Mouse (Mus musculus) heart, embryonic 12.5 days (tissue): ENCODE results near the gene Elmo1. TPM values are rescaled to one million over a fixed set of nuclear protein-coding genes. Genes with fewer than 3 reads are reported as not detected.

Source experiments
- ATAC-seq: fragments of 200-750 bp; cut with Nextera tagmentation; 2 replicates; pipeline ENCODE4 v1.8.0; 2017; ENCODE audit warnings: moderate TSS enrichment, moderate library complexity; ENCODE audit not compliant: insufficient number of reproducible peaks, low FRiP score
- H3K27ac ChIP-seq: fragments of 300-500 bp; sonication (generic); 2 replicates; pipeline ENCODE4 v1.5.1; 2016; ENCODE audit warnings: mild to moderate bottlenecking, moderate library complexity; ENCODE audit not compliant: poor library complexity, severe bottlenecking
- H3K27me3 ChIP-seq: fragments of 300-500 bp; sonication (generic); replicated peaks from 2 replicates; pipeline ENCODE4 v1.6.1; 2016; ENCODE audit warnings: mild to moderate bottlenecking, moderate library complexity
- H3K36me3 ChIP-seq: fragments of 300-500 bp; sonication (generic); 2 replicates; pipeline ENCODE4 v1.6.1; 2016; ENCODE audit warnings: mild to moderate bottlenecking, moderate library complexity
- H3K4me1 ChIP-seq: fragments of 300-500 bp; sonication (generic); replicated peaks from 2 replicates; pipeline ENCODE4 v1.6.1; 2016; ENCODE audit warnings: mild to moderate bottlenecking
- H3K4me2 ChIP-seq: fragments of 300-500 bp; sonication (generic); 2 replicates; pipeline ENCODE4 v1.6.1; 2016; ENCODE audit warnings: mild to moderate bottlenecking, moderate library complexity
- H3K4me3 ChIP-seq: fragments of 300-500 bp; sonication (generic); 2 replicates; pipeline ENCODE4 v1.5.1; 2016; ENCODE audit warnings: mild to moderate bottlenecking
- H3K9ac ChIP-seq: fragments of 300-500 bp; sonication (generic); 2 replicates; pipeline ENCODE4 v1.6.1; 2016; ENCODE audit warnings: mild to moderate bottlenecking, moderate library complexity
- H3K9me3 ChIP-seq: fragments of 300-500 bp; sonication (generic); replicated peaks from 2 replicates; pipeline ENCODE4 v1.6.1; 2016; ENCODE audit warnings: mild to moderate bottlenecking, moderate library complexity
- WGBS: fragments of 180-500 bp; shearing (Covaris S2); methylation state at CpG from one replicate; pipeline ENCODE4 v1.1.7; 2016; 5-methylcytosine and 5-hydroxymethylcytosine counted together
- polyA plus RNA-seq: library from polyadenylated mRNA; unstranded; fragments of >200 nt; fragmentation: Nextera tagmentation; extraction: Ambion mirVana; gene quantifications from 2 replicates; pipeline ENCODE4 v1.2.1, GENCODE M21; 2016

Gene Elmo1
- polyA plus RNA-seq, 1 experiment from 2014 or later = 8.8 TPM

GRCm38 (mm10) chr13:20109446-20109845, 19.1 kb downstream of the Elmo1 start:
- no peak overlapping the region for H3K27ac ChIP-seq
- no peaks in the 10 kb centered on the region for H3K9me3 ChIP-seq
- H3K27me3 ChIP-seq = no peaks in the 10 kb centered on the region; the same call in none of the 2 replicates
- H3K4me1 ChIP-seq = peaks cover 22% of the 10 kb centered on the region
- H3K9ac ChIP-seq = no peak overlapping the region
- no peak overlapping the region for H3K4me3 ChIP-seq
- H3K36me3 ChIP-seq = no peaks in the 10 kb centered on the region
- no peak overlapping the region for H3K4me2 ChIP-seq
- no peak for ATAC-seq
- 50% methylated on average over 2 of the region's 2 CpGs for WGBS

GRCm38 (mm10) chr13:20109987-20110680, 19.7 kb downstream of the Elmo1 start:
- Histone ChIP-seq H3K9ac (no peak overlapping the region), H3K9me3 (no peaks in the 10 kb centered on the region), H3K4me1 (peaks cover 22% of the 10 kb centered on the region), H3K27me3 (no peaks in the 10 kb centered on the region; the same call in 1 of the 2 replicates), H3K36me3 (no peaks in the 10 kb centered on the region), H3K4me3 (no peak overlapping the region), H3K27ac (no peak overlapping the region), H3K4me2 (no peak overlapping the region)
- WGBS = 53% methylated on average over 11 of the region's 11 CpGs
- ATAC-seq = no peak

- H3K4me2 ChIP-seq = no peak overlapping the region
- no peak for ATAC-seq
- H3K9ac ChIP-seq = no peak overlapping the region
- no peak overlapping the region for H3K27ac ChIP-seq
- no peaks in the 10 kb centered on the region for H3K36me3 ChIP-seq
- peaks cover 29% of the 10 kb centered on the region for H3K4me1 ChIP-seq
- 22% methylated on average over 2 of the region's 2 CpGs for WGBS
- H3K9me3 ChIP-seq = no peaks in the 10 kb centered on the region
- no peak overlapping the region for H3K4me3 ChIP-seq
- no peaks in the 10 kb centered on the region for H3K27me3 ChIP-seq
These were observed 20.9 kb downstream of the Elmo1 start for GRCm38 (mm10) chr13:20111256-20111800.

GRCm38 (mm10) chr13:20115131-20115907, 24.9 kb downstream of the Elmo1 start:
- ATAC-seq = no peak
- no peak overlapping the region for H3K4me2 ChIP-seq
- no peak overlapping the region for H3K9ac ChIP-seq
- H3K4me1 ChIP-seq = peaks cover 20% of the 10 kb centered on the region
- no peak overlapping the region for H3K27ac ChIP-seq
- H3K27me3 ChIP-seq = no peaks in the 10 kb centered on the region
- 38% methylated on average over 9 of the region's 9 CpGs for WGBS
- no peaks in the 10 kb centered on the region for H3K36me3 ChIP-seq
- no peaks in the 10 kb centered on the region for H3K9me3 ChIP-seq
- no peak overlapping the region for H3K4me3 ChIP-seq

- Histone ChIP-seq H3K27ac (no peak overlapping the region), H3K9me3 (no peaks in the 10 kb centered on the region), H3K4me1 (peaks cover 18% of the 10 kb centered on the region), H3K36me3 (no peaks in the 10 kb centered on the region), H3K27me3 (no peaks in the 10 kb centered on the region), H3K4me2 (no peak overlapping the region), H3K4me3 (no peak overlapping the region), H3K9ac (no peak overlapping the region)
- 56% methylated on average over 6 of the region's 6 CpGs for WGBS
- no peak for ATAC-seq
These were observed 25.6 kb downstream of the Elmo1 start for GRCm38 (mm10) chr13:20116019-20116418.

- ATAC-seq = no peak
- H3K27ac ChIP-seq = no peak overlapping the region
- WGBS = 60% methylated on average over 1 of the region's 1 CpGs
- no peak overlapping the region for H3K4me3 ChIP-seq
- H3K9me3 ChIP-seq = no peaks in the 10 kb centered on the region
- H3K4me1 ChIP-seq = peaks cover 12% of the 10 kb centered on the region
- no peaks in the 10 kb centered on the region for H3K27me3 ChIP-seq
- H3K36me3 ChIP-seq = no peaks in the 10 kb centered on the region
- H3K4me2 ChIP-seq = no peak overlapping the region
- no peak overlapping the region for H3K9ac ChIP-seq
These were observed 26.6 kb downstream of the Elmo1 start for GRCm38 (mm10) chr13:20116868-20117510.

- H3K36me3 ChIP-seq = no peaks in the 10 kb centered on the region
- no peak overlapping the region for H3K4me3 ChIP-seq
- ATAC-seq = no peak
- H3K9me3 ChIP-seq = no peaks in the 10 kb centered on the region
- H3K9ac ChIP-seq = no peak overlapping the region
- H3K4me2 ChIP-seq = no peak overlapping the region
- peaks cover 7% of the 10 kb centered on the region for H3K4me1 ChIP-seq
- H3K27me3 ChIP-seq = no peaks in the 10 kb centered on the region
- WGBS = 65% methylated on average over 1 of the region's 1 CpGs
- H3K27ac ChIP-seq = no peak overlapping the region
These were observed 27.3 kb downstream of the Elmo1 start for GRCm38 (mm10) chr13:20117691-20118090.

GRCm38 (mm10) chr13:20118909-20119308, 28.5 kb downstream of the Elmo1 start:
- Histone ChIP-seq H3K9ac (no peak overlapping the region), H3K4me2 (no peak overlapping the region), H3K27me3 (no peaks in the 10 kb centered on the region), H3K9me3 (no peaks in the 10 kb centered on the region), H3K36me3 (no peaks in the 10 kb centered on the region), H3K4me3 (no peak overlapping the region), H3K4me1 (peaks cover 7% of the 10 kb centered on the region), H3K27ac (no peak overlapping the region)
- 79% methylated on average over 7 of the region's 7 CpGs for WGBS
- ATAC-seq = no peak

- no peaks in the 10 kb centered on the region for H3K36me3 ChIP-seq
- peaks cover 5% of the 10 kb centered on the region for H3K4me1 ChIP-seq
- no peaks in the 10 kb centered on the region for H3K9me3 ChIP-seq
- no peak overlapping the region for H3K9ac ChIP-seq
- H3K27me3 ChIP-seq = no peaks in the 10 kb centered on the region
- ATAC-seq = peak; percentile 36; the same call in 1 of the 2 replicates
- no peak overlapping the region for H3K4me2 ChIP-seq
- 61% methylated on average over 5 of the region's 5 CpGs for WGBS
- no peak overlapping the region for H3K4me3 ChIP-seq
- H3K27ac ChIP-seq = peak overlapping the region; percentile 17; the same call in 1 of the 2 replicates
These were observed 30.3 kb downstream of the Elmo1 start for GRCm38 (mm10) chr13:20120723-20121122.

GRCm38 (mm10) chr13:20121385-20122043, 31.1 kb downstream of the Elmo1 start:
- no peak overlapping the region for H3K9ac ChIP-seq
- H3K27me3 ChIP-seq = no peaks in the 10 kb centered on the region
- H3K27ac ChIP-seq = no peak overlapping the region
- no peaks in the 10 kb centered on the region for H3K4me1 ChIP-seq
- 74% methylated on average over 8 of the region's 8 CpGs for WGBS
- H3K4me3 ChIP-seq = no peak overlapping the region
- no peaks in the 10 kb centered on the region for H3K9me3 ChIP-seq
- no peaks in the 10 kb centered on the region for H3K36me3 ChIP-seq
- ATAC-seq = no peak
- H3K4me2 ChIP-seq = no peak overlapping the region
